Mouse (Mus musculus) T-cell, adult 2 months (primary cell): ENCODE measurements around the gene Htr3b.

Source experiments
- DNase-seq: peaks from one replicate; pipeline ENCODE4 v3.0.0; 2022; ENCODE audit warnings: low spot score

The Htr3b gene

DNA sequence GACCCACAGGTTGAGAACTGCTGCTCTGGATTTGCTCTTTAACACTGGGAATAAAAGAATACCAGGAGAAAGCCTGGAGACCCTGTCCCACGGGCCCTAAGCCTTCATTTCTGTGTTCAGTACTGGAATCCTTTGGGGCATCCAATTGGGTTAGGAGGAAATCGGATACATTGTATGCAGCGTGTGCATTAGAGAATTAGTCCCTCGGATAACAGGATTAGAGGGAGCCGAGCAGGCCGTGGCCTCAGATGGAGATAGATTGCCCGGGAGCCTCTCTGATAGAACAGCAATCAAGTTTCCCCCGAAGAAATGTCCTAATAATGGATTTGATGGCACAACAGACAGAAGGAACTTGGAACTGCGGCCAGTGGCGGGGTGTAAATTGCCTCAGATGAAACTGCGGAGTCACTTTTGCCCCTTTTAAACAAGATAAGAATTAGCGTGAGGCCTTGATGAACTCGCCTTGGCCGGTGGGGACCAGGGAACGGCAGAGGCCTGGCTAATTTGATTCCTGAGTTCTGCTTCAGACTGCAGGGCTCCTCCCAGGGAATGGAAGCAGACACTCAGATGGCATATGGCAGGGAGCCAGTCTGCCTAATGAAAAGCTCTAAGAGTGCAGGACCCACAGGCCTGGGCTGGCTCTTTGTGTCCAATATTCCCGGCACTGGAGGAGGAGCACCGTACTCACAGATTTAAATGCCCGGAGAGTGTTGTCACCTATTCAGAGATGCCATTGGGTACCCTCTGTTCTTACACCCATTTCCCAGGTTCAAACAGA is 48.6 kb downstream of the Htr3b start:
- no peak for DNase-seq

DNA sequence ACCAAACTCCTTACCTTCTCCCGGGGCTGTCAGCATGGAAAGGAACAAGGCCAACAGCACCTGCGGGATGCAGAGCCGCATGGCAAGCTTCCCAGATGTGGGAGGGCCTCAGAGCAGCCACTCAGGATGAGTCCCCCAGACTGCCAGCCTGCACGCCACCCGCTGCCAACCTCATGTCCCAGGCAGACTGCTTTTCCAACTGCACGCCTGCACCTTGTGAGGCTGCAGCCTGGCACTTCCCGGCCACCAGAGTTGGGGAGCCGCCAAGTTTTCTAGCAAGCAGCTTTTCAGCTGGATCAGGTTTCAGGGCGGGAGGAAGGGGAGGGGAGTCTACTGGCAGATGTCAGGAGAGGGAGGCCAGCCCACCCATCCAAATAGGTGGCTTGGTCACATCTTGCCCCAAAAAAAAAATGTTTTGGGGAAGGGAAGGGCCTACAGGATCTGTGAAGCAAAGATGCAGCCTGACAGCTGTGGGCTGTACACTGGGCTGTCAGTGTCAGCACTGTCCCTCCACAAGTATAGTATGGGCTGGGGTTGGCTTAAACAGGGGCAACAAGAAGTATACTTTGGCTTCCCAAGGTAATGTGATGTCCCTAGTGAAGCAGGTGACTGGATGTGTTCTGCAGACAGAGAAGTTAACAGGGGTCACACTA is 53.8 kb downstream of the Htr3b start, which contains the start of gene Htr3a:
TSS of gene Htr3a (minus strand) at position 215 of the 653 bp plus-strand sequence.
- DNase-seq, result no peak

DNA sequence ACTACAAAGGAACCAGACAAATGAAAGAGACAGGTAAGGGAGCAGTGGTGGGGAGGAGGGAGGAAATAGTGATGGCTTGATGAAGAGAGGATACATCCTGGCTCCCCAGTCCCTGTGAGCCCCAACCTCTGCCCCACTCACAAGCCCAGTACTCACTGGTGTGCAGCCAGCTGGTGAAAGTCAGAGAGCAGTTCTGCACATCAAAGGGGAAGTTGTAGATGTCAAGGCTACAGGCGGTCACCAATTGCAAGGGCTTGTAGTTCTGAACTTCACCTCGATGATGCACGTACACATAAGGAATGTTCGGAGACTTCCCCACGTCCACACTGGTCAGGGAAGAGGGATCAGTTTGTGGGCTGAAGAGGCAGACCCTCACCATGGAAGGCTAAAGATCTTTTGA is 60.4 kb downstream of the Htr3b start:
- DNase-seq, result no peak

DNA sequence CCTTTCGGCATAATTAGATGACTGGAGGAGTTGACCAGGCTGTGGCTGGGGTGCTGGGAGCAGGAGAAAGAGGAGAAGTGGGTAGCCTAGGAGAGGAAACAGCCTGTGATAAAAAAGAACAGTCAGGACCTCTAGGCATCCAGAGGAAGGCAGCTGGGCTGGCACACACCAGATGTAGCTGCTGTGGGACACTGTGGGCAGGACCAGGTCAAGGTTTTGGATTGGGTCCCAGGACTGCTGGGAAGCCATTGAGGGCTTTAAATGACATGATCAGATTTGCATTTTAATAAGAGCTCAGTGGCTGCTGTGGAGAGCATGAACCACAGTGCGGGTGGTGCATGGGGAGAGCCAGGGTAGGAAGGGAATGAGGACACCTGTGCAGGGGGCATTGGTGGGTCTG is 61.0 kb downstream of the Htr3b start:
- no peak for DNase-seq

DNA sequence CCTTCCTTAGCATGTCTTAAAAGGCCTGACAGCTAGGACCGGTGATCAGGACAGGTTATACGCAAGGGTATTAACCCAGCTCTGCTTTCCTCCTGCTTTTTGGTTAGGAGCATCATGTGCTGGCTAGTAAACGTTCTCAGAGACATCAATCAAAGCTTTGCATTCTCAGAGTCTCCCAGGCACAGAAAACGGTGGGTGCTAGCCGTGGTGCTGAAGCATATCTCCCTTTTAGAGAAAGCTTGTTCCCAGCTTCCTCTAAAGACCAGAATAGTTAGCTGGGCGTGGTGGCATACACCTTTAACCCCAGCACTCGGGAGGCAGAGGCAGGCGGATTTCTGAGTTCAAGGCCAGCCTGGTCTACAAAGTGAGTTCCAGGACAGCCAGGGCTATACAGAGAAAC is 66.2 kb downstream of the Htr3b start:
- no peak for DNase-seq

DNA sequence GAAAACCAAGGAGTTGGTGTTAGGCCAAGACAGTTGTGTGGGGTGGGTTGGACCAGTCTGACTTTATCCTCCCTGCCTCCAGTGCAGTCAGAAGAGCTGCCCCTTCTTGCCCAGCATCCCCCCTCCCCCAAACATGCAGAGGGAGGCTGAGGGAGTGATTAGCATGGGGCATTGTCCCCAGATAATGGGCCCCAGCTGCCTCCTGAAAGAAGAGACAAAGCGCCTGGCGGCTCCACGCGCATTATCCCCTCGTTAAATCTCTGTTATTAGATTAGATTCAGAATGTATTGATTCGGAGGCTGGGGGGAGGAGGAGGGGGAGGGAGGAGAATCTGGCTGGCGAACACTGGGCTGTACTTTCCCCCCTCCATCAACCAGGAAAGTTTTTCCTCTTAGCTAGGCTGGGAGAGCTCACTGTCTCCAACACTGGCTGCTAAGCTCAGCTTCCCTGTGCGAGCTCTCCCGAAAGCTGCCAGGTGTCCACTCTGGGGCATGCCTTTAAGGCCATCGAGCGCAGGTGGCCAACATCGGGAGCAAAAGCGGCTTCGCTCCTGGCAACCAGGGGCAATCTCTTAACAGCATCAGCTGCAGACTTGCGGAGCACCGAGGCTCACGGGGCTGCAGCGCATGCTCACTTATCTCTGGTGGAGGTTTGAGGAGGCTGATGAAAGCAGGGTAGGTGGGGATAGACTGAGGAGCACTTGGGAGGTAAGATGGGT is 68.8 kb downstream of the Htr3b start:
- no peak for DNase-seq

DNA sequence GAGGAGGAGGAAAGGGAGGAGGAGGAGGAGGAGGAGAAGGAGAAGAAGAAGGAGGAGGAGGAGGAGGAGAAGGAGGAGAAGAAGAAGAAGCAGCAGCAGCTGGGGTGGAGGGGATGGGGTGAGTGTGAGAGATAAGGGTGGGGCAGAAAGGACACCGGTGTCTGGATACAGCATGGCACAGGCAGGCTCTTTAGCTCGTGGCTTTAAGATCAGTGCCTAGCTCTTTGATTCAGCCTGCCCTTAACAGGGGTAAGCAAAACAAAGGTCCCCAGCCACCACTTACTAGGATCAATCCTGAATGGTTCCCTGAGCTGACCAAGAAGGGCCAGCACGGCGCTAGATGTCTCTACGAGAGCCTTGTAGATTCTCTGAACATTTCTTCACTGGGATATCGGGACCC is 70.0 kb downstream of the Htr3b start:
- DNase-seq, result no peak

DNA sequence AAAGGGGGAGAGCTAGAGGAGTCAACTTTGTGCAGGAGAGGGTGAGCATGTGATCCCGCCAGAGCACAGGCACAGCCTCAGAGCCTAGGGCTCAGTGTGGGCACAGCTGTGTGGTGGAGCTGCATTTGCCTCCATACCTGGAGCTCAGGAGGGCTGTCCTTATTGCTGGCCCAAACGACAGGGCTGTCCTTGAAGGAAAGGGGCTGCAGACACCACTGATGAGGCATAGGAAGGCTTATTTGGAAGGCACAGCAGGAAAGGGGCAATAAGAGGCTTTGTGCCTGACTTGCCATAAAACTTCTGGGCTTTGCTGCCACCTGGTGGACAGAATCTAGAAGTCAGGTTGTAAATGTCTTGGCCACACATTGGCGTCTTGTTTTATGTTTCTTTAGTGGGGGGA is 70.8 kb downstream of the Htr3b start:
- peak; percentile 36 for DNase-seq

DNA sequence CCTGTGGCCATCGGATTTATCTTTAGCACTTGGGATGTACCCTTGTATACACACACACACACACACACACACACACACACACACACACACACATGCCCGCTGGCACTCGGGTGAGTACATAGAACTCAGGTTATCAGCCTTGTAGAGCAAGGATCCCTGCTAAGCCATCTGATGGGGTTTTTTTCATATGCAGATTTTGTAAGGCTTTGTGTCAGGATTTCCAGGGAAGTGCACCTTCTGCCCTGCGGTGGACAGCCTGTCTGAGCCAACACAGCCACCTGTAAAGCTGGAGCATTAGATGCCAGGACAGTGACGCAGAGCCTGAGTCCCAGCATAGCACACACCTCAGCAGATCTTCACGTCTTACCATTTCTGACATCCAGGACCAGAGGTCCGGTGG is 75.7 kb downstream of the Htr3b start:
- DNase-seq, result no peak
